Mouse (Mus musculus): ENCODE measurements at regions not wholly inside any gene's neighbourhood (a gene's known extent, or its start where the extent isn't known, plus 50 kb on each side); places are given as distances from the start of the nearest gene placed in this dataset.

GRCm38 (mm10) chr11:41852813-41853212 lies 147.8 kb downstream of the Gabrg2 start:
- DNase-seq (ENCODE audit: low read depth, low spot score) = no peak

GRCm38 (mm10) chr11:41825978-41826679 lies 174.5 kb downstream of the Gabrg2 start:
- DNase-seq (ENCODE audit: low read depth, low spot score) = no peak

GRCm38 (mm10) chr11:41818014-41818413 lies 182.6 kb downstream of the Gabrg2 start:
- peak; percentile 50 for DNase-seq (ENCODE audit: low read depth, low spot score)

GRCm38 (mm10) chr11:41812996-41813395 lies 187.7 kb downstream of the Gabrg2 start:
- DNase-seq (ENCODE audit: low read depth, low spot score) = peak; percentile 67

- no peak for DNase-seq (ENCODE audit: low read depth, low spot score)
Observed at GRCm38 (mm10) chr11:41808897-41809296, 191.8 kb downstream of the Gabrg2 start.

GRCm38 (mm10) chr11:41792206-41792605 lies 208.5 kb downstream of the Gabrg2 start:
- DNase-seq (ENCODE audit: low read depth, low spot score) = no peak

Measured in telencephalon, adult 2 months (tissue).